Mouse (Mus musculus) hindbrain, embryonic 10.5 days (tissue): ENCODE data around the gene Get4. TPM values are rescaled to one million over a fixed set of nuclear protein-coding genes. Genes with fewer than 3 reads are reported as not detected.

Experiments used
- DNase-seq: peaks from one replicate; pipeline ENCODE4 v3.0.0-alpha.2; 2017; ENCODE audit warnings: low spot score
- H3K27ac ChIP-seq: fragments of 300-500 bp; sonication (generic); 2 replicates; pipeline ENCODE4 v1.5.1; 2016; ENCODE audit warnings: mild to moderate bottlenecking, moderate library complexity
- H3K27me3 ChIP-seq: fragments of 300-500 bp; sonication (generic); 2 replicates; pipeline ENCODE4 v1.6.1; 2016; ENCODE audit warnings: mild to moderate bottlenecking; ENCODE audit not compliant: poor library complexity, insufficient read depth, severe bottlenecking
- H3K36me3 ChIP-seq: fragments of 300-500 bp; sonication (generic); 2 replicates; pipeline ENCODE4 v1.6.1; 2016; ENCODE audit warnings: mild to moderate bottlenecking, moderate library complexity
- H3K4me1 ChIP-seq: fragments of 300-500 bp; sonication (generic); replicated peaks from 2 replicates; pipeline ENCODE4 v1.6.1; 2016; ENCODE audit warnings: mild to moderate bottlenecking
- H3K4me3 ChIP-seq: fragments of 300-500 bp; sonication (generic); 2 replicates; pipeline ENCODE4 v1.5.1; 2016; ENCODE audit warnings: mild to moderate bottlenecking, moderate library complexity
- H3K9me3 ChIP-seq: fragments of 300-500 bp; sonication (generic); 2 replicates; pipeline ENCODE4 v1.6.1; 2016; ENCODE audit warnings: mild to moderate bottlenecking, moderate library complexity
- WGBS: fragments of 180-500 bp; shearing (Covaris S2); methylation state at CpG from one replicate; pipeline ENCODE4 v1.1.7; 2016; 5-methylcytosine and 5-hydroxymethylcytosine counted together
- polyA plus RNA-seq: library from polyadenylated mRNA; unstranded; fragments of >200 nt; fragmentation: Nextera tagmentation; extraction: Ambion mirVana; gene quantifications from 2 replicates; pipeline ENCODE4 v1.2.1, GENCODE M21; 2016

Gene Get4
- polyA plus RNA-seq, 1 experiment from 2014 or later, result 171 TPM

- 71% methylated on average over 16 of the region's 16 CpGs for whole genome bisulfite sequencing
- peaks cover 36% of the 10 kb centered on the region for H3K36me3 ChIP-seq
- H3K4me3 ChIP-seq, result no peak overlapping the region
- peak overlapping the region; percentile 68 for H3K27ac ChIP-seq
- no peaks in the 10 kb centered on the region for H3K27me3 ChIP-seq
- DNase-seq, result no peak
- H3K4me1 ChIP-seq, result peaks cover 30% of the 10 kb centered on the region
- no peaks in the 10 kb centered on the region for H3K9me3 ChIP-seq
Measured at GRCm38 (mm10) chr5:139270806-139271521, 18.8 kb downstream of the Get4 start.

DNA sequence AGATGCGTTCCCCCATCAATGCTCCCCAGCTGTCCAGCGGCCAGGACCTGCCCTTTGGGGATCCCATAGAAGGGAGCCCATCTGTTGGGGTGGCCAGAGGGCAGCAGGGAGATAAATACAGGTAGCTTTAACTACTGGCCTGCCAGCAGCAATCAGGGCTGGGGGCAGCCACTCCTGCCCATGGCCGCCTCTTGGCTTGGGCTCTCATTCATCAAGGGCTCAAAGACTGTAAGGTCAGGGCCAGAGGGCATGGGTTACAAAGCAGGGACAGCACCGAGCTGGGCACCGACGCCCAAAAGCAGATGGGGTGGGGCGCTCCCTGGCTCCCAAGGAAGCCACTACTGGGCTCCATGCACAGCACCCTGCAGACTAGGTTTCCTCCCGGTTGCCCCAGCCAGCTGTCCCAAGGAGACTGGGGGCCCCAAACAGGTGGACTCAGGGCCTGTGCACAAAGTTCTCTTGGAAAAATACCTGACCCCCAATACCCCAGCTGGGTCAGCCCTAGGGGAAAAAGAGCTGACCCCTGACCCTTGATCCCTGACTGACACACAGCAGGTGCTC is 19.9 kb downstream of the Get4 start:
- DNase-seq, result peak; percentile 41
- no peaks in the 10 kb centered on the region for H3K27me3 ChIP-seq
- H3K27ac ChIP-seq, result peak overlapping the region; percentile 51
- peaks cover 30% of the 10 kb centered on the region for H3K4me1 ChIP-seq
- H3K9me3 ChIP-seq, result no peaks in the 10 kb centered on the region
- no peak overlapping the region for H3K4me3 ChIP-seq
- WGBS, result 49% methylated on average over 8 of the region's 8 CpGs
- H3K36me3 ChIP-seq, result peaks cover 24% of the 10 kb centered on the region

- Histone ChIP-seq H3K4me1 (peaks cover 30% of the 10 kb centered on the region), H3K27ac (no peak overlapping the region), H3K9me3 (no peaks in the 10 kb centered on the region), H3K27me3 (no peaks in the 10 kb centered on the region; the same call in 1 of the 2 replicates), H3K4me3 (no peak overlapping the region), H3K36me3 (no peaks in the 10 kb centered on the region)
- 87% methylated on average over 8 of the region's 8 CpGs for WGBS
- no peak for DNase-seq
Measured at GRCm38 (mm10) chr5:139277287-139277686, 25.2 kb downstream of the Get4 start.

DNA sequence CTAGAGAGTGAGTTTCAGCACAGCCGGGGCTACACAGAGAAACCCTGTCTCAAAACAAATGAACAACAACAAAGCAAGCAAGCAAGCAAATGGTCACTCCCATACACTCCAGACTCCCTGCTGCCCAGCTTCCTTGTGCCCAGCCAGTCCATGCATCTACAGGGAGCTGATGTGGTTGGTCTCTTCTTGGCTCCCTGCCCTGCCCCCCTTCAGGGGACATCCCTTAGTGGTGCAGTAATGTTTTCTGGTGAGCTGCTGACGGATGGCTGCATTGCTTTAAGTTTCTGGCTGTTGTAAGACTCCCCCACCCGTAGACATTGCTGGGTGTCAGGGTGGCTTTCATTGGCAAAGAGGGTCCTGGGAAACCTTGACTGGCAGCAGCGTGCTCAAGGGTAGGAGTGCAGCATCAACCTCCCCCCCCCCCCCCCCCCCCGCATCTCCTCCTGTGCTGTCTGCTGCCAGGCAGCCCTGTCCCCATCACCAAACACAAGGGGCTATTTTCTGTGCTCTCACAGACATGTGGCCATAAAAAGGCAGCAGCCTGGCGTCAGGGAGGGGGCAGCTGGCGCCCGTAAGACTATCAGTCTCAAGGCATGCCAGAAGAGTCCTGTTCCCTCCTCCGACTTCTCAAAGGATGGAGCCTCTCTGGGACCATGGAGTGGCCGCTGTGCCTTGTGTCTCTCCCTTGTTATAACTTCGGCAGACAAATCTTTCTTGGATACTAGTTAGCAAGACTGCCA is 29.4 kb downstream of the Get4 start:
- 0 out of 2 replicates have a peak, but pooled peaks cover 4% of the 10 kb centered on the region for H3K9me3 ChIP-seq
- no peak overlapping the region for H3K27ac ChIP-seq
- no peaks in the 10 kb centered on the region; the same call in 1 of the 2 replicates for H3K27me3 ChIP-seq
- no peaks in the 10 kb centered on the region for H3K36me3 ChIP-seq
- peaks cover 37% of the 10 kb centered on the region for H3K4me1 ChIP-seq
- no peak overlapping the region for H3K4me3 ChIP-seq
- WGBS, result 65% methylated on average over 11 of the region's 11 CpGs
- no peak for DNase-seq

DNA sequence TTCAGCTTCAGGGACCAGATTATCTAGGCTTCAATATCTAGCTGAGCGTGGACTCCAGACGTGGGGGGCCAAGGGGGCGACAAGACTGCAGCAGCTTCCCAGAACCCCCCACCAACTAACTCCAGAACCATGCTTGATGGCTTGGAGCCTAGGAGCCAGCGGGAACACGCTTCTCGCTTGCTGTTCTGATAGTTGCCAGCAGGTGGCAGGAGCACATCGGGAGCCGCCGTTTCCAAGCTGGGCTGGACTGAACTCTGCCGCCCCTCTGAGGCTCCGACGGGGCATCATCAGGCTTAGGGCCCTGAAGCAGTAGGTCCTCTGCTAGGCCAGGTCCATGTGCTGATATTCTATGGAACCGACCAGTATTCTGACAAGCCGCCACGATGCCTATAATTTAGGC is 30.1 kb downstream of the Get4 start:
- 7% methylated on average over 15 of the region's 15 CpGs for WGBS
- Histone ChIP-seq H3K9me3 (0 out of 2 replicates have a peak, but pooled peaks cover 4% of the 10 kb centered on the region), H3K27ac (no peak overlapping the region), H3K4me3 (no peak overlapping the region), H3K4me1 (peaks cover 43% of the 10 kb centered on the region), H3K36me3 (no peaks in the 10 kb centered on the region), H3K27me3 (no peaks in the 10 kb centered on the region; the same call in 1 of the 2 replicates)
- DNase-seq, result peak; percentile 86

- DNase-seq, result no peak
- WGBS, result 94% methylated on average over 14 of the region's 14 CpGs
- no peaks in the 10 kb centered on the region; the same call in 1 of the 2 replicates for H3K27me3 ChIP-seq
- H3K36me3 ChIP-seq, result no peaks in the 10 kb centered on the region
- no peak overlapping the region for H3K4me3 ChIP-seq
- H3K27ac ChIP-seq, result no peak overlapping the region
- peaks cover 43% of the 10 kb centered on the region for H3K4me1 ChIP-seq
- 0 out of 2 replicates have a peak, but pooled peaks cover 4% of the 10 kb centered on the region for H3K9me3 ChIP-seq
Measured at GRCm38 (mm10) chr5:139283460-139284180, 31.5 kb downstream of the Get4 start.

- H3K9me3 ChIP-seq, result 0 out of 2 replicates have a peak, but pooled peaks cover 4% of the 10 kb centered on the region
- no peak overlapping the region for H3K4me3 ChIP-seq
- peaks cover 43% of the 10 kb centered on the region for H3K4me1 ChIP-seq
- H3K27ac ChIP-seq, result peak overlapping the region; percentile 64
- WGBS, result 43% methylated on average over 8 of the region's 8 CpGs
- H3K27me3 ChIP-seq, result no peaks in the 10 kb centered on the region; the same call in 1 of the 2 replicates
- no peak for DNase-seq
- no peaks in the 10 kb centered on the region for H3K36me3 ChIP-seq
Measured at GRCm38 (mm10) chr5:139285383-139286067, 33.4 kb downstream of the Get4 start.

DNA sequence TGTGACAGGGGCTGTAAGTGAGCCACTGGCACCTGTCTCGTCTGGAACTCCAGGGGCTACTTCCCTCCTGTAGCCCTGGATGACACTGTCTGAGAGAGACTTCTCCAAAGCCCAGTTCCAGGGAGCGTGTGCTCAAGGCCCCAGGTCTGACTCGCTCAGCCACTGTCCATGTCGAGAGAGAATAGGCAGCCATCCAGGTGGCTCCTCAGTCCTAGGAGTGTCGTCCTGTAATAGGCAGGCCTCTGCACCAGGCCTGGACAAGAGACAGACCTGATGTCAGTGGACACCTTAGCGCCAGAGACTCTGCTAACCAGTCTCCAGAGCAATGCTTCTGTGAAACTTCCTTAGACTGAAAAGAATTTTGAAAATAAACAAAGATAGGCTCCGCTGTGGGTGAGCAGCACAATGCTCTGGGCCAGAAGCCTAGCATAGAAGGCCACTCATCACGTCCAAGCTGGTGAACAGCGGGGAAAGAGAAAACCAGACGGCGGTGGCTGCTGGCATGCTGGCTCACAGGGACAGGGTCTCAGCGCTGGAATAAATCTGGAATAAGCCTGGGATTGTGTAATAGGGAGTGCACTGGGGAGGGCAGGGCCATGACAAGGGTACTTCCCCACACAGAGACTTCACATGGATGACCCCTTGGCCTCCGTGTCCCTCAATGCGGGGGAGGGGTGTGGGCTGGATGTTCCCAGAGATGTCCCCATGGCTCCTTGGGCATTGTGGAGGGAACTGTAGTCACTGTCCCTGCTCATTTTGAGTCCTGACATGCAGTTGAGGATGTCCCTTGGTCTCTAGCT is 34.2 kb downstream of the Get4 start:
- Histone ChIP-seq H3K27me3 (no peaks in the 10 kb centered on the region; the same call in 1 of the 2 replicates), H3K4me3 (no peak overlapping the region), H3K36me3 (no peaks in the 10 kb centered on the region), H3K4me1 (peaks cover 36% of the 10 kb centered on the region), H3K9me3 (0 out of 2 replicates have a peak, but pooled peaks cover 4% of the 10 kb centered on the region), H3K27ac (peak overlapping the region; percentile 64)
- WGBS, result 72% methylated on average over 14 of the region's 14 CpGs
- DNase-seq, result no peak

- no peak for DNase-seq
- WGBS, result 89% methylated on average over 5 of the region's 5 CpGs
- peaks cover 28% of the 10 kb centered on the region for H3K4me1 ChIP-seq
Measured at GRCm38 (mm10) chr5:139287099-139287498, 35.0 kb downstream of the Get4 start.

GRCm38 (mm10) chr5:139287787-139288186 is 35.7 kb downstream of the Get4 start:
- DNase-seq, result no peak
- 0 out of 2 replicates have a peak, but pooled peaks cover 4% of the 10 kb centered on the region for H3K9me3 ChIP-seq
- H3K27ac ChIP-seq, result no peak overlapping the region
- H3K4me1 ChIP-seq, result peaks cover 26% of the 10 kb centered on the region
- H3K27me3 ChIP-seq, result no peaks in the 10 kb centered on the region
- H3K4me3 ChIP-seq, result no peak overlapping the region
- 91% methylated on average over 4 of the region's 4 CpGs for WGBS
- H3K36me3 ChIP-seq, result no peaks in the 10 kb centered on the region

More at GRCm38 (mm10) chr5:139287099-139287498, 35.0 kb downstream of the Get4 start:
- Histone ChIP-seq H3K27me3 (no peaks in the 10 kb centered on the region), H3K27ac (no peak overlapping the region), H3K9me3 (0 out of 2 replicates have a peak, but pooled peaks cover 4% of the 10 kb centered on the region), H3K4me3 (no peak overlapping the region), H3K36me3 (no peaks in the 10 kb centered on the region)

- H3K4me3 ChIP-seq, result no peak overlapping the region
- H3K27me3 ChIP-seq, result no peaks in the 10 kb centered on the region
- WGBS, result 82% methylated on average over 4 of the region's 4 CpGs
- peaks cover 26% of the 10 kb centered on the region for H3K4me1 ChIP-seq
- H3K9me3 ChIP-seq, result 0 out of 2 replicates have a peak, but pooled peaks cover 4% of the 10 kb centered on the region
- H3K27ac ChIP-seq, result no peak overlapping the region
- DNase-seq, result no peak
- H3K36me3 ChIP-seq, result no peaks in the 10 kb centered on the region
Measured at GRCm38 (mm10) chr5:139288591-139288990, 36.5 kb downstream of the Get4 start.
